Mouse (Mus musculus) activated CD4-positive, CD25-positive, alpha-beta regulatory T cell, adult 4 months (primary cell): ENCODE data around the gene Ak6. TPM values are rescaled to one million over a fixed set of nuclear protein-coding genes. Genes with fewer than 3 reads are reported as not detected.

Experiments used
- ATAC-seq: one replicate; pipeline ENCODE4 v1.8.0; 2017
- polyA plus RNA-seq, 2 experiments: library from polyadenylated mRNA; unstranded; fragments of 100-300 nt; shearing (Covaris generic); gene quantifications; one replicate each; pipeline ENCODE4 v1.2.1; 2017

Ak6 gene
- 100 to 1,000 TPM; 135 to 140 TPM for polyA plus RNA-seq

DNA sequence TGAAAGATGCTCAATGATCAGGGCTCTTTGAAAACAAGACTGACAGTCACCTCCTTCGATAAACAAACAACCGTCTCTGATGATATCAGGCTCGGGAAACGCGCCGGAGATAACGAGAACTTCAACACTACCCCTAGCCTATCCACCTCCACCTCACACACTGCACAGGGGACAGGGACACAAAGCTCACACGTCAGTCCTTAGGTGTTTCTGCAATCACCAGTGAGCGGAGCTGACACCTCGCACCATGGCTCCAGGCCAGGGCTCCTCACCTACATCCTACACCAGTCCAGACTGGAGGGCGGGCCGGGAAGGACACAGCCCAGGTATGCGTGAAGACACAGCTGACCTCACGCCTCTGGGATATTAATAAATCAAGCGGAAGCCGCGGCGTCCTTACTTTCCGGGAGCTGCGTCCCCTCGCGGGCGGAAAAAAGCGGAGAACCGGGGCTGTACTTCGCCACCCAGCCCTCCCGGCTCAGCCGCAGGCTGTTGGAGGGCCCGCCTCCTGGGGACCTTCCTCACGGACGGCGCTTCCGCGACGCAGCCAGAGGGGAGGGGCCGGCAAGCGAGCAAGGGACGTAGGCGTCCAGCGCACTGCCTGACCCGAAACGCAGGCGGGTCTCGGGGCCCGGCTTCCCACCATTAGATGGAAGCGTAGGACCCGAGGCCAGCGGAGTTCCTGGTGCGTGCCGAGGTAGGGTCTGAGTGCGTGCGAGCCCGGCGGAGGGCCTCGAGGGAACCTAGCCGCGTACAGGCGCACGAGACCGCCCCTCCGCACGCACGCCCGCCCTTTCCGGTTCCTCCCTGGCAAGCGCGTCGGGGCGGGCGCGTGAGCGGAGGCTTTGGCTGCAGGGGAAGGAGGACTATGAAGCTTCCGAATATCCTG, at the start of gene Ak6, which contains the start of gene Rad17:
Gene Ak6 (plus strand): TSS at position 430 of the 889 bp plus-strand sequence.
Gene Rad17 (minus strand): TSS at position 502 of the 889 bp plus-strand sequence.
- peak; percentile 86 for ATAC-seq

DNA sequence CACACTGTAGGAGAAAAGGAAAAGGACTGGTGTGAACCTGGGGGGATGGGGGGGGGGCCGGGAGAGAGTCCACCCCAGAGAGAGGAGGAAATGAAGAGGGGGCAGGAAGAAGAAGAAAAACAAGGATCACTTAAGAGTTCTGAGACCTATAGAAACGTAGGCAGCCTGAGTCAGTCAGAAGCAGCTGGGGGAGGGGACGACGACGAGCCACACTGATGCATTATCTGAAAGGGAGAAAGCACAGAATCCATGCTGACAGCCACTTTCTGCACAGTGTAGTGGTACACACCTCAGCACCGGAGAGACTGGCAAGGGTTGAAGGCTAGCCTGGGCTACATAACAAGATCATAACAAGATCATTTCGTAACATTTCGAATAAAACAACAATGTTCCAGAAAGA, 49.7 kb upstream of the Ak6 start:
- no peak for ATAC-seq

GRCm38 (mm10) chr13:100602239-100602902, 48.4 kb upstream of the Ak6 start:
- no peak for ATAC-seq

GRCm38 (mm10) chr13:100603031-100603737, 47.6 kb upstream of the Ak6 start:
- no peak for ATAC-seq

GRCm38 (mm10) chr13:100603738-100604095, 47.1 kb upstream of the Ak6 start:
- ATAC-seq = no peak

DNA sequence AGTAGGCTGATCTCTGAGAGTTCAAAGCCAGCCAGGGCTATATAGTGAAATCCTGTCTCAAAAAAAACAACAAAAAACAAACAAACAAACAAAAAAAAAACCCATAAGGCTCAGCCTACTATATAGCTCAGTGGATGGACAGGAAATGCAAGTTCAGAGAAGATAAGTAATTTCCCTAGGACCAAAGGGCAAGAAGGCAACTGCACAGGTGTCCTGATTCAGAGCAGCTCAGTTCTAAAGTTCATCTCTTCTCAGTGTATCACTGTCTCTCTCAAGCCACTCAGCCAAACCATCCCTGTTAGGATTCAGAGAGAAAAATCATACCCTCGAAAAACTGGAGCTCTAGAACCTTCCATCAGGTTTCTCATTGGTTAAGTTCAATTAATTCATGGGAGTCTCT, 44.9 kb upstream of the Ak6 start:
- ATAC-seq = no peak

DNA sequence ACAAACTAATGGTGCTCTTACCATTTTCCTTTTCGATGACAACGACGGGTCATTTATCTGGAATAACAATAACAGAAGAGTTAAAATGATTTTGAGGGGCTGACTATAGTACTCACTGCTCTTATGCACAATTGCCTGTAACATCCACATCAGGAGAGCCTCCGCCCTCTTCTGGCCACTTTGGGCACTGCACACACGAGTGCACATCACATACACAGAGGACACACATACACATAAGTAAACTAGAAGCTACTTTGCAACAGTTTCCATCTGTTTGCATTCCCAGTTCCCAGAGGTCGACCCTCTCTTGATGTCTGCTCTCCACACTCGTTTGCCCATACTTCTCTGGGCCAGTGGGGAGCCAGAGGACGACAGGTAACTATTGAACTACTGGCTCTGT, 43.0 kb upstream of the Ak6 start:
- no peak for ATAC-seq

GRCm38 (mm10) chr13:100611266-100611665, 39.5 kb upstream of the Ak6 start:
- no peak for ATAC-seq

DNA sequence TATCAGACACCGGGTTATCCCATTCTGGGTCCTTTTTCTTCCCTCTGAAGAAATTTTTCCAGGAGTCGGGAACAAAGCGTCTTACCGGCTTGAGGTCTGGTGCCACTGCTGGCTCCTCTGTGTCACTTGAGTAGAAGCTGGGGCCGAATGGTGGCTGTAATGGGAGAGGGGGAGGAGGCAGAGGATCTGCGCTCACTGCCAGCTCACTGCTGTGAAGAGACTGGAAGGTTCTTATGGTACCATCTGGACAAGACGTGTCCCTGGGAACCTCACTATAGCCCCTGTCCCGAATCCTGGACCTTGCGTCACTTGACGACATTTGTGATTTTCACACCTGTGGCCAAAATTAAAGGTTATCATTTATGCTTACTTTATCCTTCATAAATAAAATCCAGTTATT, 38.5 kb upstream of the Ak6 start:
- ATAC-seq = no peak

GRCm38 (mm10) chr13:100612903-100613302, 37.9 kb upstream of the Ak6 start:
- no peak for ATAC-seq

DNA sequence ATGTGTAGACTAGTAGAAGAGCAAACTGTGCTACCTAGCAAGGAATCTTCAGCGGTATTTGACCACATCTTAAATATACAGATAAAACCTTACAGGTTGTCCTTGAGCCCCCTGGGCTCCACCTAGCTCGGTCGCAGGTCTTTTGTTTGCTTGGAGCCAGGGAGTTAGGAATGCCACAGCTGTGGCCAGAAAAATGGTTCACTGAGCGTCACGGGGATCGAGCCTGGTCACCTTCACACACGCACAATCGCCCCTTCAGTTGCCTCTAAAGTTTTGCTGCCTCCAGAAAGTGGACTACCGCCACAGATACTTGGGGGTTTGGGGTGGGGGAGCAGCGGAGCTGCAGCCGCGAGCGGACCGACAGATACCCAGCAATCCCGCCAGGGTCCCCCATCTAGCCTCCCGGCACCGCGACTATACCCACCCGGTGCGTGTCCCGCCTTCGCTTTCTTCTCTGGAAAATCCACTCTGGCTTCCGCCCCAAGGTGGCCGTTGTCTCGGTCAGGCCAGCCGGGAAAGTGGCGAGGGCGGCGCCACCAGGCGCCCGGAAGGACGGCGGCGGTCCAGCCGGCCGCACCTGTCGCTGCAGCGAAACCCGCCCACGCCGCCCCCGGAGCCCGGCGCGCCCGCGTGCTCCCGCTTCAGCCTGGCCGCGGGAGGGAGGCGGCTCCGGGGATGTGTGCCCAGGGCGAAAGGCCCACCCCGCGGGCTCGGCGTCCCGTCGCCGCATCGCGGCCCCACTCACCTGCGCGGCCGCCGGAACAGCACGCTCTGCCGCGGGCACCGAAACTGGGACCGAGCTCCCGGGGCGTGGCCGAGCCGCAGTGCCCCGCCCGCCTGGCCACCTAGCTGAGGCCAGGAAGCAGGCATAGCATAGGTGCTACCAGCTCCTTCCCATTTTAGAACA, 34.3 kb upstream of the Ak6 start, which contains the start of gene Marveld2:
Gene Marveld2 (minus strand): TSS at position 791 of the 907 bp plus-strand sequence.
- peak; percentile 71 for ATAC-seq

DNA sequence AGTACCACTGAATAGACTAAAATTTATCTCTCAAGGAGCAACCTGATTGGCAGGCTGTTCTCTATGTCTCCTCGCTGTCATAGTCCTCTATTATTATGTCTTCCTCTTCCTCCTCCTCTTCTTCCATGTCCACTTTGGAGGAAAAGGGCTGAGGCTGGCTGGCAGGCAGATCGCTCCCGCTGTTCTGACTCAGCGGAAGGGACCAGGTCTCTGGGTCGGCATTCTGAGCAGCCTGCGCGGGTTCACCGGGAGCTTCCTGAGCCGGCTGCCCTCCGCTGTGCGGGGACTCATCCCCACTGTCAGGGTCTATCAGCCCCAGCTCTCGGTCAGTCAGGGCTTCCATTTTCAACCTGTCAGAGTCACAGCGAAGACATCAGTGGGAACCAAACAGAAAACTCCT, 33.2 kb upstream of the Ak6 start:
- no peak for ATAC-seq

DNA sequence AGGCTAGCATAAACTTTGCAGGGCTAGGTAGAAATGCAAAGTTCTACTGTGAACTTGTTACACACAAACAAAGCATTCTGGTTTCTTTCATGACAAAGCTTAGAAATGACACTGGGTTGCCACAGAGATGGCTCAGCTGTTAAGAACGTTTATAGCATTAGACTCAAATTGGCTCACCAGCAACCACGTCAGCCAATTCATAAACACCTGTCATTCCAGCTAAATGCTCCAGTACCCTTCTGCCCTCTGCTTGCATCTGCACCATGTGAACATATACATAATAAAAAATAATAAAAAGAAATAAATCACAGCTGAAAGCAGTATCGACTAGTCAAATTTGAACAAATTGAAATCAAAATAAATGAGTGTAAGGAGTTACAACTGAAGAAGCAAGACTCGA, 28.5 kb upstream of the Ak6 start:
- no peak for ATAC-seq

- no peak for ATAC-seq
Measured at GRCm38 (mm10) chr13:100634106-100634691, 16.6 kb upstream of the Ak6 start.

DNA sequence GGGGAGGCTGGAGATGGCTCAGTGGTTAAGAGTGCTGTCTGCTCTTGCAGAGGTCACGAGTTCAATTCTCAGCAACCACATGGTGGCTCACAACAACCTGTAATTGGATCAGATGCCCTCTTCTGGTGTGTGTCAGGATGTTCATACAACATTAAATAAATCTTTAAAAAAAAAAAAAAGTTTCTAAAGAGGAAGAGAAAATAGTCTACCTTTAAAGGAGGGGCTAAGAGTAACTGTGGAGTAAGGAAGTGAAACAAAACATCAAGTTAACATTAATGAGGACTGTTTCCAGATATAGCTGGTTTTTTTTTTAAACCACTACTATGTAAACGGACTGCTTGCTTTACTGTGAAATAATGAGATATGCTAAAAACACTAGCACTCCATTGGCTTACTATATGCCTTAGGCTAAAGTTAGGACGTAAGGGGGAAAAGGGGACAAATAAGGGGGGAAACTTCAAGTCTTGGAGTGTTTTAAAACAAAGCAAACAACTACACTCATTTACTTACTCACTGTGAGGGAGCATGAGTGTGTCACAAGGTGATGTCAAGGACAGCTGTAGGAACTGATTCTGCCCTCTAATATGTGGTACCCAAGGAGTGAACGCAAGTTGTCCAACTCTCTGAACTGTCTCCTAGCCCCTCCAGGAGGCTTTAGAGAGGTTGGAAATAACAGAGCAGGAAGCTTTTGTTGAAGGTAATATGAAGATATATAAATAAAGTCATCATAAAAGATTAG, 8.1 kb upstream of the Ak6 start:
- no peak for ATAC-seq

DNA sequence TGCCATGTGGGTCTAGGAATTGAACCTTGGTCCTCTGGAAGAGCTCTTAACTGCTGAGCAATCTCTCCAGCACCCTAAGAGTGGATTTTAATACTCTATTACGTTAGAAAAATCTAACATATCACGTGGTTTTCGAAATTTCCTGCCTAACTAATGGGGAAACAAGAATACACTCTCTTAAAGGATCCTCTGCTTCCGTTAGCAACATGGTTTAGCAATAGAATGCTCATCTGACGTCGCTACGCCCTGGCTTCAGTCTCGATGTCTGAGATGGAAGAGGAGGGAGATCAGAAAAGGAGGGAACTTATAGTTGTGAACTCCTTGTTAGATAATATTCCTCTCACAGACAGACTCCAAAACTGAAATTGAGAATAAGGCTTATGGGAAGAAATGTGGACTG, 2.6 kb upstream of the Ak6 start:
- ATAC-seq = no peak

GRCm38 (mm10) chr13:100651439-100652186, 834 bp downstream of the Ak6 start, which contains the start of gene Taf9:
TSS of gene Taf9 (plus strand) at chr13:100651579.
- no peak for ATAC-seq

- ATAC-seq = no peak
Measured at GRCm38 (mm10) chr13:100658091-100658490, 7.3 kb downstream of the Ak6 start.

- peak; percentile 62 for ATAC-seq
Measured at GRCm38 (mm10) chr13:100659864-100660456, 9.2 kb downstream of the Ak6 start.
